Mouse (Mus musculus) heart, postnatal 4 days (tissue): ENCODE measurements at regions not wholly inside any gene's neighbourhood (a gene's known extent, or its start where the extent isn't known, plus 50 kb on each side); places are given as distances from the start of the nearest gene placed in this dataset.

Experiments
- DNase-seq: peaks from one replicate; pipeline ENCODE4 v3.0.0; 2021

DNA sequence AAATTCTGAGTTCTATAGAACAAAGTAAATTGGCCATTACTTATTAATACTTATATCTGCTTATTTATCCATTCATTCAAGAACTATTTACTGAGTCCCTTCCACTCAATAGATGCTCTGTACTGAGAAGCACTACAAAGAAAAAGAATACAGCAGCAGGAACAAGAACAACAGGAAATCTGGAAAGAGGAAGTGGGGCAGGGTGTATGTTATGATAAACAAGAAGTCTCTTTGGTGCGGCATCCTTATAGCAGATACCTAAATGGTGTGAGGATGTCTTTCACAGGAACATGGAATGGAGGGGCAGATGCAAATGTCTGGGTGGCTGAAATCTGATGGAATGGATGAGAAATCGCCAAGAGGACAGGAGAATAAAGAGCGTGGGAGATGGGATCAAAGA, 208.5 kb upstream of the Zc3h12c start:
- no peak for DNase-seq

DNA sequence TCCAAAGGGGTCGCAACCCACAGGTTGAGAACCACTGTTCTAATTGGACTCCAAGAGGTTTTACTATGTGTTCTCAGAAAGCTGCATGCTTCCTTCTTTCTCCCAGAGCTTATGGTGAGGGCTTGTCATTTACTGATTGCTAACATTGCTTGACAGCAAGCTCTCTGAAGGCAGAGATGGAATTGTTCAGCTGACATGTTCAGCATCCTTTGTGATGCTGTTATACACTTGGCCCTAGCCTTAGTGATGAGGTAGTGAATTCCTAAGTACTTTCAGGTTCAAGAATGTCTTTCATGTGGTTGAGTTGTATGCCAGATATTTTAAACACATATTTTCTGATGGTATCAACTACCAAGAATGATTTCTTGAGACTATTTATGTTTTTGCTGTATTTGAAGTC, 202.9 kb upstream of the Zc3h12c start:
- DNase-seq, result no peak

DNA sequence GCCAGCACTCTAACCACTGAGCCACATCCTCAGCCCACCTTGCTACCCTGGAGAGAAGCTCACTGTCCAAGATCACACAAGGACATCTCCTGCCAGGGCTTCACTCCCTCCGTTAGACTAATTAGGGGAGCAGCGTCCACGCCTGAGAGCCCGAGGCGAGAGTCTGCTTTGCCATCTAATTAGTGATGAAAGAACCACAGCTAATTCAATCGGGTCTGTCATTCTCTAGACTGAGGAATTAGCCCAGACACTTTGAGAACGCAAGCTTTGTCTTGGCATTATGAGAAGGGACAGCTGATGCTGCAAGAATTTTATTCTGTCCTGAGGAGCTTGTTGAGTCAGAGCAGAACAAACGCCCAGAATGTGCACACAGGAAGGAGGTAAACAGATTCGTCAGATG, 200.5 kb upstream of the Zc3h12c start:
- no peak for DNase-seq

- no peak for DNase-seq
Observed at GRCm38 (mm10) chr9:52368080-52368479, 199.7 kb upstream of the Zc3h12c start.

GRCm38 (mm10) chr9:52366046-52366445, 197.7 kb upstream of the Zc3h12c start:
- no peak for DNase-seq

GRCm38 (mm10) chr9:52361599-52361998, 193.2 kb upstream of the Zc3h12c start:
- no peak for DNase-seq

- DNase-seq, result no peak
Observed at GRCm38 (mm10) chr9:52359416-52359815, 191.0 kb upstream of the Zc3h12c start.

- DNase-seq, result no peak
Observed at GRCm38 (mm10) chr9:52356549-52356948, 188.2 kb upstream of the Zc3h12c start.

- DNase-seq, result no peak
Observed at GRCm38 (mm10) chr9:52355187-52355982, 187.0 kb upstream of the Zc3h12c start.

DNA sequence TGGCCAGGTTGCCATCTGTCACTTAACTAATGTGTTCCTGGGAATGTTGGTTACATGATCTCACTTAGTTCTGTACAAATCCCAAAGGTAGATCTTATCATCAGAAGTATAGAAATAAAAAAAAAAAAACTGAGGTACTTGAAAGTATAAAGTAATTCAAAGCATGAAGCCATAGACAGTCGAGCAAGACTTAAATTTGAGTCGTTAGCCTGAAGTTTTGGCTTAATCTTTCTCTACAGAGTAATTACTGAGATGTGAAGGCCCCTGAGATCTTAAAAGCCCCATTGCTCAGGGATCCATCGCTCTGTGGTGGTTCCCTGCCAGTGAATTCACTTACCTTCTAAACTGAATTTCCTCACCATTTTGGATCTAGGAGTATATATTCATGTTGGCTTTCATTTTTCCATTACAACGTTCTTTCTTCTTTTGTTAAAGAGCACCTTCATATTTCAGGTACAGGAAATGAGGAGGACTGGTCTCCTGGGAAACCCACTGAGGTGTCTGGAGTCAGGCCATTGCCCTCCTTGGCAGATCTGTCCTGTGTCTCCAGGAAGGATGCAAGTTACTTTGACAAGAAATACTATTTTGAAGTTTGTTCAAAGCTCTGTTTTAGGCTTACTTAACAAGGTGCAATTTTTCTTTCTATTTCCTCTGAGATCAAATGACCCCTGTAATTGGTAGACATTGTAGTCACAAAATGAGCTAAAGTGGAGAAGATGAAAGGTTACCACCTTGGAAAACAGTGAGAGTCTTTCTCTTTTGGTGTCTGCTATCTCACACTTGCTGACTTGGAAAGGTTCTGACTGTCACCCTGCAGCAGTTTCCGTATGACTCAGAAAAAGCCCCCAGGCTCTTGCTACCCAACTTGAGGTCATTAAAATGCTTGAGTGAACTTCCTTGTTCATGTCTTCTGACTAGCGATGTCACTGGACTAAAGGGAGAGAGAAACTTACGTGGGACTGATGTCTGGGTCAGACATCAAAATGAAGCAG, 180.5 kb upstream of the Zc3h12c start:
- DNase-seq, result no peak

DNA sequence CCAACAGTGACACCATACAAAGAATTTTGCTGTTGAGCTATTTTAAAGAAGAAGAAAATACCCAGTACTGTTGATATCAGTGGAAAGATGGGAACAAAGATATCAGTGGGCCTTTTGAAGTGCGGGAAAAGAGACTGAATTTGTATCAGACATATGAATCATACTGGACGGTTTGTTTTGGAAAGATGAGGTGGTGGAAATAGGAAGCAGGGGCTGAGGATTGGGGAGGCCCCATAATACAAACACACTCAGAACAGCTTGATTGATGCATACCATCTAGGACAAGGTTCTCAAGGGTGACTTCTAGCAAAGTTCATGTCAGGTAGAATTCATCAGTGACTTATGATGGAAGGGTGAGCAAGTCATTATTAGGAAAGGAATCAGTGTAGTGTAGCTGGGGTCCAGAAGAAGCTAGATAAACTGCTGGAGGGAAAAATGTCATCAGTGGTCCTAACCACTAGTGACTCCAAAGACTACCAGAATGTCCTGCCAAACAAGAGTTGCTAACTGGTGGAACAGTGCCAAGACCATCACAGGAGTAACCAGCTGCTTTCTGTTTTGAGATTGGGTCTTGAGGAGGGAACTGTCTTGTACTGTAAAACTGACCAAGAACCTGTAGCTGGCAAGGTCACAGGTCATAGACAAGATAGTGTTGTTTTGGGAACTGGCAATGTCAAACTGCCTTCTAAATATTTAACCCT, 176.0 kb upstream of the Zc3h12c start:
- no peak for DNase-seq

DNA sequence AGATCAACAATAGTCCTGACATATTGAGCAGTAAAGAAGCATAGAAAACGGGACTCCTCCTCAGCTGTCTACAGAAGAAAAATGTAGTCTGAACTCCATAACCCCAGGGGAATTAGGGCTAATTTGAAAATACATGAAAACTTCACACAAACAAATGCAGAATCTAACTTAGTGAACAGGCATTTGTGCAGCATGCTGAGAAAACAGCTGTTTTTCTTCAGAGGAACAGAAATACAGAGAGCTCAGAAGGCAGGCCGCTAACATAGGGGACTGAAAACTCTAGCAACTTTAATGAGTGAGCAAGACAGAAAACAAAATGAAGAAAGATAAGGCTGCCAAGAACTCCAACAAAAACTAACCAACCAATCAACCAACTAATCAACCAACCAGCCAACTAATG, 172.7 kb upstream of the Zc3h12c start:
- DNase-seq, result no peak

- DNase-seq, result no peak
Observed at GRCm38 (mm10) chr9:52337786-52338322, 169.5 kb upstream of the Zc3h12c start.

- no peak for DNase-seq
Observed at GRCm38 (mm10) chr9:52334767-52335166, 166.4 kb upstream of the Zc3h12c start.

GRCm38 (mm10) chr9:52333884-52334283, 165.5 kb upstream of the Zc3h12c start:
- DNase-seq, result no peak

DNA sequence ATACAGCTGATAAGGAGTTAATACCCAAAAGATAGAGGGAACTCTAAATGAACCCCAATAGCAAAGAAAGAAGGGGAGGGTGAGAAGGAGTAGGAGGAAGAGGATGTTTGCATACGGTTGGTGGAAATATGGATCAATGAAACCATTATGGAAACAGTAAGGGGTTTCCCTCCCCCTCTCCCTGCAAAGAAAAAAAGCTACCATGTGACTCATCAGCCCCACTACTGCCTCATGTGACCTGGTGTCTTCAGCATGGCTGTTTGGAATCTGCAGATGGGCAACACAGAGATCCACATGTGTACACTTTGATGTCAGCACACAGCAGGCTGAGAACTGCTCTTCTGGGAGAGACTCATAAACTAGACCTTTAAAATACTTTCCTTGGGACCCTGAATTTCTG, 163.4 kb upstream of the Zc3h12c start:
- no peak for DNase-seq

- DNase-seq, result no peak
Observed at GRCm38 (mm10) chr9:52330652-52331051, 162.3 kb upstream of the Zc3h12c start.

DNA sequence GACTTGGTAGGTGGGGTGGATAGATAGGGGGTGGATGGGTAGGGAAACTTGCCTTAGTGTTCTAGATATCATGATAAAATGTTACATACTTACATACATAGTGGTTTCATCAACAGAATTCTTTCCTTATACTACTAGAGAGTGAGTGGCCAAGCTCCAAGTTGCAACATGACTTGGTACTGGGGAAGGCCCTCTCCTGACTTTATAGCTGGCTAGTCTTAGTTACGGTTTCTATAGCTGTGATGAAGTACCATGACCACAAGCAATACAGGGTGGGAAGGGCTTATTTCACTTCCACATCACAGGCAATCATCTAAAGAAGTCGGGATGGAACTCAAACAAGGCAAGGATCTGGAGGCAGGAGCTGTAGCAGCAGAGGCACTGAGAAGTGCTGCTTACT, 156.0 kb upstream of the Zc3h12c start:
- DNase-seq, result no peak

- no peak for DNase-seq
Observed at GRCm38 (mm10) chr9:52323757-52324156, 155.4 kb upstream of the Zc3h12c start.

- no peak for DNase-seq
Observed at GRCm38 (mm10) chr9:52323226-52323625, 154.9 kb upstream of the Zc3h12c start.

DNA sequence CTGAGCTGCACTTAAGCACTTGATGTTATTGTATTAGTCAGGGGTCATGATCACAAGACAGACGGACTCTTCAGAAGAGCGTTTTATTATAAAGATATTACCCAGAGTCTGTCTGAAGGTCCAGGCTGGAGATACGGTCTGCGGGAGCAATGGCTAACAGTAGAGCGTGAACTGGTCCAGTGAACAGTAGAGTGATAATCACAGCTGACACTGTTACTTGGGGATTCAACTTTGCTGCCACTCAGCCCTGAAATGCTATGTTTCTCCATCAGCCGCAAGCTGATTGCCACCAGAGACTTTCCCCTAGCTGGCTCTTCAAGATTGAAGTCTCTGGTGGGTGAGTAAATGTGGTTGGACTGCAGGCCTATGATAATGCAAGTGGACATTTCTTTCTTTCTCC, 133.1 kb upstream of the Zc3h12c start:
- no peak for DNase-seq

- DNase-seq, result peak; percentile 24
Observed at GRCm38 (mm10) chr9:52298329-52298728, 130.0 kb upstream of the Zc3h12c start.

- no peak for DNase-seq
Observed at GRCm38 (mm10) chr9:52294699-52295098, 126.3 kb upstream of the Zc3h12c start.
